Mouse (Mus musculus) cerebellum, postnatal 25 days (tissue): ENCODE results near the gene Zfp36l2.

Source experiments
- DNase-seq, 2 experiments: peaks; one replicate each; pipeline ENCODE4 v3.0.0; 2021; ENCODE audit warnings: mixed read lengths in 2 of 2

The Zfp36l2 gene

GRCm38 (mm10) chr17:84194282-84195002, 6.7 kb upstream of the Zfp36l2 start:
- DNase-seq, result no peak

- no peak for DNase-seq
Measured at GRCm38 (mm10) chr17:84193411-84193810, 5.7 kb upstream of the Zfp36l2 start.

- DNase-seq, result no peak
Measured at GRCm38 (mm10) chr17:84191946-84192345, 4.2 kb upstream of the Zfp36l2 start.

- DNase-seq, result peak; percentile 75 to 86
Measured at GRCm38 (mm10) chr17:84190885-84191284, 3.1 kb upstream of the Zfp36l2 start.

- no peak for DNase-seq
Measured at GRCm38 (mm10) chr17:84189127-84189854, 1.5 kb upstream of the Zfp36l2 start.

GRCm38 (mm10) chr17:84188374-84188961, 721 bp upstream of the Zfp36l2 start:
- peak; percentile 69 to 77 for DNase-seq

- peak in 1 of 2 experiments; percentile 10 for DNase-seq
Measured at GRCm38 (mm10) chr17:84187264-84187663, 483 bp downstream of the Zfp36l2 start.

- peak; percentile 31 to 32 for DNase-seq
Measured at GRCm38 (mm10) chr17:84186451-84187202, 1.1 kb downstream of the Zfp36l2 start.

- DNase-seq, result peak; percentile 33 to 60
Measured at GRCm38 (mm10) chr17:84185581-84186450, 1.9 kb downstream of the Zfp36l2 start.

GRCm38 (mm10) chr17:84185011-84185411, 2.7 kb downstream of the Zfp36l2 start:
- DNase-seq, result peak in 1 of 2 experiments; percentile 1

- DNase-seq, result peak; percentile 49 to 63
Measured at GRCm38 (mm10) chr17:84183291-84183781, 4.4 kb downstream of the Zfp36l2 start.

GRCm38 (mm10) chr17:84182311-84183271, 5.2 kb downstream of the Zfp36l2 start:
- DNase-seq, result peak in 1 of 2 experiments; percentile 8

GRCm38 (mm10) chr17:84181502-84182310, 6.0 kb downstream of the Zfp36l2 start:
- peak in 1 of 2 experiments; percentile 25 for DNase-seq

GRCm38 (mm10) chr17:84180715-84181501, 6.8 kb downstream of the Zfp36l2 start:
- peak in 1 of 2 experiments; percentile 5 for DNase-seq

GRCm38 (mm10) chr17:84179973-84180365, 7.8 kb downstream of the Zfp36l2 start:
- DNase-seq, result peak in 1 of 2 experiments; percentile 1

- peak in 1 of 2 experiments; percentile 1 for DNase-seq
Measured at GRCm38 (mm10) chr17:84179026-84179972, 8.4 kb downstream of the Zfp36l2 start.

- DNase-seq, result peak in 1 of 2 experiments; percentile 9
Measured at GRCm38 (mm10) chr17:84177481-84177880, 10.3 kb downstream of the Zfp36l2 start.
